Mouse (Mus musculus) C3H10T1/2 (cell line): ENCODE measurements around the gene Ppp1r12b. TPM values are rescaled to one million over a fixed set of nuclear protein-coding genes. Genes with fewer than 3 reads are reported as not detected.

Experiments used
- polyA plus RNA-seq, 2 experiments: library from polyadenylated mRNA; unstranded; fragments of >200 nt; fragmentation: generic; extraction: Trizol; gene quantifications; one replicate each; pipeline ENCODE4 v1.2.1; 2012; ENCODE audit warnings: missing spikeins in 2 of 2

Gene Ppp1r12b
- polyA plus RNA-seq = 1 to 10 TPM in 1 of 2 experiments, under 1 TPM in 1; 0.83 to 8.5 TPM

DNA sequence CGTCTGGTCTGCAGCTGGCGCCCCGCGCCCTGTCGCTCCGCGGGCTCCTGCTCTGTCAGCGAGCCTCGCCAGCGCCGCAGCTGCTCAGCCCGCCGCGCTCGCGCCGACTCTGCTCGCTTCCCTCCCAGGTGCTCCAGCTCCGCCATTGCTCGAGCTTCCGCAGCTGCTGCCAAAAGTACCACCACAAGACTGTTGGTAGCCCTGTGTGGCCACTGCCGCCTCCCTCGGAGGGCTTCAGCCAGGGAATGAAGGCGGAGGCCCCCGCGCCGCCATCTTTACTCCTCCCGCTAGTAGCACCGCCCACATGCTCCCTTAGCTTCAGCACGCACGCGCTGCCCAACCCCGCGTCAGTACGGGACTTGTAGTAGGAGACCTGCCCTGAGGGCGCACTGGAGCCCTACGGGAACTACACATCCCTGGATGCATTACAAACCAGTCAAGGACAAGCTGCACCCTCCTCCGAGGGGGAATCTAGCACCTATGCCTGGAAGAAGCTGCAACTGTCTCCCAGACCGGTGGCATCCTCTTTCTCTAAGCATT is at the start of gene Ppp1r12b:
Gene Ppp1r12b (minus strand): TSS at position 306 of the 540 bp plus-strand sequence.

GRCm38 (mm10) chr1:134962053-134962803 is 6.5 kb upstream of the Ppp1r12b start, which contains the start of gene Ube2t:
Gene Ube2t, plus strand, starts transcription at chr1:134962565.

Other genes with a start within 250 kb of the Ppp1r12b start
- 1 to 10 TPM; 3.4 to 6.4 TPM for gene Ube2t, start 6.6 kb upstream of the Ppp1r12b start, polyA plus RNA-seq
- 1 to 10 TPM in 1 of 2 experiments, under 1 TPM in 1; 0.08 to 3.7 TPM for gene Lgr6, start 149.3 kb upstream of the Ppp1r12b start, polyA plus RNA-seq
- under 1 TPM; 0.02 to 0.05 TPM for gene Ptpn7, start 176.8 kb upstream of the Ppp1r12b start, polyA plus RNA-seq
- 10 to 100 TPM; 18.0 to 55.7 TPM for gene Arl8a, start 190.9 kb upstream of the Ppp1r12b start, polyA plus RNA-seq
- under 1 TPM in 1 of 2 experiments, not detected in 1; 0.05 TPM for gene Gpr37l1, start 211.7 kb upstream of the Ppp1r12b start, polyA plus RNA-seq